Mouse (Mus musculus) limb, embryonic 12.5 days (tissue): ENCODE data around the gene Pptc7. TPM values are rescaled to one million over a fixed set of nuclear protein-coding genes. Genes with fewer than 3 reads are reported as not detected.

Source experiments
- ATAC-seq: fragments of 200-750 bp; cut with Nextera tagmentation; 2 replicates; pipeline ENCODE4 v1.8.0; 2017; ENCODE audit warnings: low read depth, moderate TSS enrichment; ENCODE audit not compliant: insufficient number of reproducible peaks, insufficient read depth, low FRiP score, low TSS enrichment
- H3K27ac ChIP-seq: fragments of 300-500 bp; sonication (generic); 2 replicates; pipeline ENCODE4 v1.5.1; 2016; ENCODE audit warnings: mild to moderate bottlenecking, moderate library complexity
- H3K27me3 ChIP-seq: fragments of 300-500 bp; sonication (generic); 2 replicates; pipeline ENCODE4 v1.6.1; 2016; ENCODE audit warnings: mild to moderate bottlenecking, moderate library complexity
- H3K36me3 ChIP-seq: fragments of 300-500 bp; sonication (generic); 2 replicates; pipeline ENCODE4 v1.6.1; 2016; ENCODE audit warnings: mild to moderate bottlenecking, moderate library complexity
- H3K4me1 ChIP-seq: fragments of 300-500 bp; sonication (generic); replicated peaks from 2 replicates; pipeline ENCODE4 v1.6.1; 2016
- H3K4me2 ChIP-seq: fragments of 300-500 bp; sonication (generic); 2 replicates; pipeline ENCODE4 v1.6.1; 2016; ENCODE audit warnings: mild to moderate bottlenecking, moderate library complexity
- H3K4me3 ChIP-seq: fragments of 300-500 bp; sonication (generic); replicated peaks from 2 replicates; pipeline ENCODE4 v1.5.1; 2016; ENCODE audit warnings: mild to moderate bottlenecking
- H3K9ac ChIP-seq: fragments of 300-500 bp; sonication (generic); replicated peaks from 2 replicates; pipeline ENCODE4 v1.6.1; 2016; ENCODE audit warnings: mild to moderate bottlenecking, moderate library complexity
- H3K9me3 ChIP-seq: fragments of 300-500 bp; sonication (generic); 2 replicates; pipeline ENCODE4 v1.6.1; 2016; ENCODE audit warnings: mild to moderate bottlenecking, moderate library complexity
- WGBS: fragments of 180-500 bp; shearing (Covaris S2); methylation state at CpG from one replicate; pipeline ENCODE4 v1.1.7; 2016; 5-methylcytosine and 5-hydroxymethylcytosine counted together
- polyA plus RNA-seq: library from polyadenylated mRNA; unstranded; fragments of >200 nt; fragmentation: Nextera tagmentation; extraction: Ambion mirVana; gene quantifications from 2 replicates; pipeline ENCODE4 v1.2.1, GENCODE M21; 2016

Gene Pptc7
- polyA plus RNA-seq, 1 experiment from 2014 or later: 10.1 TPM

DNA sequence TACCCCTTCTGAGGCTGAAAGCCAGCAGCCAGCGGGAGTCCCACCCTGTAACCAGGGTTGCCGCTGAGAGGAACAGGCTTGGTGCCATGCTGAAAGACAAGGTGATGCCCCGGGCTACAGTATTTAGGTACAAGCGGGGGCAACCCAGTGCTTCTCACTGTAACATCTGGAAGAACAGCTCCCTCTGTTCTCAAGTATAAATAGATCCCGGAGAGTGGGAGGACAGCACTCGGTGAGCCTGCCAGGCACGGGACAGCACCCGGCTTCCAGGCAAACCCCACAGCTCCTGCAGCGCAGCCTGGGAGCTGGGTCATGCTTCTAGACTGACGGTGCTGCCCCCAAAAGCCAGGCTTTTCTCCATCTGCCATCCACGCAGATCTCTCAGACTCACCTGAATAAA, 36.6 kb upstream of the Pptc7 start:
- no peak overlapping the region for H3K4me3 ChIP-seq
- H3K36me3 ChIP-seq: peaks cover 46% of the 10 kb centered on the region
- H3K4me2 ChIP-seq: no peak overlapping the region
- H3K9ac ChIP-seq: no peak overlapping the region
- H3K9me3 ChIP-seq: no peaks in the 10 kb centered on the region
- ATAC-seq: no peak
- WGBS: 86% methylated on average over 11 of the region's 11 CpGs
- H3K4me1 ChIP-seq: no peaks in the 10 kb centered on the region
- no peaks in the 10 kb centered on the region for H3K27me3 ChIP-seq
- no peak overlapping the region for H3K27ac ChIP-seq

DNA sequence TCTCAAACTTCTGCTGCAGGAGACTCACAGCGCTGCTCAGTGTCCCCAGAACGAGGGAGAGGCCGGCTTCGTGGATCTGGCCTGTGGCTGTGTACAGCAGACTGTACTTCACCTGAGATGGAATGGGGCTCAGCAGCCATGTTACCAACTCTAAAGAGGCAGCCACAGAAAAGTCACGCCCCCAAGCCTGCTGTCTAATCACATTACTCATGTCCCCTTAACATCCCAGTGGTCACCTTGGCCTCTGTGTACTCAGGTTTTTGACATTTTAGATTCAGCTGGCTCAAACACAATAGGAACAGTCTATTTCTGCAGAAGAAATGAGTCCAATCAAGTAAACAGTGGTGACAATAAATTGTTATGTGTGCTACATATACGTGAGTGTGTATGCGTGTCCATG, 36.2 kb upstream of the Pptc7 start:
- Histone ChIP-seq H3K27ac (no peak overlapping the region), H3K9me3 (no peaks in the 10 kb centered on the region), H3K9ac (no peak overlapping the region), H3K27me3 (no peaks in the 10 kb centered on the region), H3K4me3 (no peak overlapping the region), H3K4me2 (no peak overlapping the region), H3K4me1 (no peaks in the 10 kb centered on the region), H3K36me3 (peaks cover 50% of the 10 kb centered on the region)
- ATAC-seq: no peak
- WGBS: 92% methylated on average over 7 of the region's 7 CpGs

DNA sequence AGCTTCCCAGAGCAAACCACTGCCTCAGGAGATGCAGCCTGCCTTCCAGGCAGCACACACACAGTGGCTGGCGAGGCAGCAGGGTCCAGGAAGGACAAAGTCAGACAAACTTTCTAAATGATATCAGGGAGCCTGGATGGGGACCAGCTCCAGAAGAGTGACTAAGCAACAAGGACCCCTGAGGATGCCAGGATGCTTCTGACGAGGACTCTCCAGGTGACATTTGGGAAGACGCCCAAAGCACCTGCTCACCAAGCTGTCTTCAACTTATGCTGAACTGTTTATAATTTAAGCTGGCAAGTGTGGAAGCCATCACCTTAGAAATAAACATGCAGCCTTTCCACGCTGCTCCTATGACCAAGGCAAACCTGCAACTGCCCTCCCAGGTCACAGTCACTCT, 34.9 kb upstream of the Pptc7 start:
- H3K27ac ChIP-seq: no peak overlapping the region
- H3K9ac ChIP-seq: no peak overlapping the region
- 85% methylated on average over 4 of the region's 4 CpGs for WGBS
- ATAC-seq: no peak
- H3K4me3 ChIP-seq: no peak overlapping the region
- no peaks in the 10 kb centered on the region for H3K4me1 ChIP-seq
- H3K36me3 ChIP-seq: peaks cover 58% of the 10 kb centered on the region
- no peaks in the 10 kb centered on the region for H3K27me3 ChIP-seq
- H3K9me3 ChIP-seq: no peaks in the 10 kb centered on the region
- H3K4me2 ChIP-seq: no peak overlapping the region

DNA sequence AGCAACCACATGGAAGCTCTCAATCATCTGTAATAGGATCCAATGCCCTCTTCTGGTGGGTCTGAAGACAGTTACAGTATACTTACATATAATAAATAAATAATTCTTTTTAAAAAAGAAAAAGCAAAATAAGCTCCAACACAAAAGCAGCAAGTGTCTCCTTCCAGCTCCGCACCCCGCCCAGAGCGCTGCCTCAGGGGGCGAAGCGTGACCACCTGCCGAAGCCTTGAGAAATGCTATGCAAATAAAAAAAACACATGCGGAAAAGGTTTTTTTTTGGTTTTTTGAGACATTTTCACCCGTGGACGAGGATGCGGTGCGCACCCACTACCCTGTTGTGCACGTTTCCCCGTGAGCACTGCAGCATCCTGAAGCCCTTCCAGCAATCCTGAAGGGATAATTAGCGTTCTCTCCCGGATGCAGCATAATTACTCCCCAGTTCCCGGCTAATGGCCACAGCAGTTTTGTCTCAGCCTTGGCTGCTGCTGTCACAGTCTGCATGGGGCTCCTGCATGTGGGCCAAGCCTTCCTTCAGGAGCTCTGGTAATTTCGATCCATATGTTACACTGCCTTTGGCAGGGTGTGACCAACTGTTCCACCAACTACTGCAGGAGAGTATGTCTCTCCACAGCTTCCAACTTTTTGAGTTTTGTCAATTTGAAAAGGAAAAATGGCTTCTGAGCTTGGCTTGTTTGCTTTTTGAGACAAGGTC, 32.1 kb upstream of the Pptc7 start:
- H3K4me1 ChIP-seq: no peaks in the 10 kb centered on the region
- H3K4me3 ChIP-seq: no peak overlapping the region
- WGBS: 76% methylated on average over 17 of the region's 17 CpGs
- no peak overlapping the region for H3K4me2 ChIP-seq
- no peak overlapping the region for H3K27ac ChIP-seq
- H3K36me3 ChIP-seq: peaks cover 81% of the 10 kb centered on the region
- no peaks in the 10 kb centered on the region for H3K27me3 ChIP-seq
- no peaks in the 10 kb centered on the region for H3K9me3 ChIP-seq
- H3K9ac ChIP-seq: no peak overlapping the region
- no peak for ATAC-seq

GRCm38 (mm10) chr5:122258027-122258741, 26.0 kb upstream of the Pptc7 start:
- Histone ChIP-seq H3K36me3 (peaks cover 71% of the 10 kb centered on the region), H3K27ac (no peak overlapping the region), H3K4me2 (no peak overlapping the region), H3K4me1 (peaks cover 3% of the 10 kb centered on the region; the same call in 1 of the 2 replicates), H3K27me3 (no peaks in the 10 kb centered on the region), H3K9me3 (no peaks in the 10 kb centered on the region), H3K4me3 (no peak overlapping the region), H3K9ac (no peak overlapping the region)
- no peak for ATAC-seq
- 79% methylated on average over 6 of the region's 6 CpGs for WGBS

DNA sequence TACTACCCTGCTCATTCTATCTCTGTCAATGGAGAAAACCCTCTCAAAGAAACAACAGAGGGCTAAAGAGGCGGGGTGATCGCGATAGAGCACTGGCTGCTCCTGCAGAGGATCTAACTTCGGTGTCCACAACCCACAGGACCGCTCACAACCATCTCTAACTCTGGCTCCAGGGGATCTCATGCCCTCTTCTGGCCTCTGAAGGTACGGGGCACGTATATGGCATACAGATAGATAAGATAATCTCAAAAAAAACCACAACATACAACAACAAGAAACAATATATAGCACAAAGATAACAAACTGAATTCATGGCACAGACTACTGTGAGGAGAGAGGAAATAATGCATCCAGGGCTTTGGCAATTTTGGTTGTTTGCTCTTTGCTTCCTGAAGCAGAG, 22.1 kb upstream of the Pptc7 start:
- no peak overlapping the region for H3K4me3 ChIP-seq
- ATAC-seq: no peak
- H3K4me1 ChIP-seq: peaks cover 9% of the 10 kb centered on the region; the same call in 1 of the 2 replicates
- peaks cover 36% of the 10 kb centered on the region for H3K36me3 ChIP-seq
- no peak overlapping the region for H3K4me2 ChIP-seq
- H3K27ac ChIP-seq: no peak overlapping the region
- H3K9ac ChIP-seq: no peak overlapping the region
- no peaks in the 10 kb centered on the region for H3K27me3 ChIP-seq
- WGBS: 66% methylated on average over 7 of the region's 7 CpGs
- H3K9me3 ChIP-seq: no peaks in the 10 kb centered on the region

- Histone ChIP-seq H3K27me3 (no peaks in the 10 kb centered on the region), H3K4me2 (peak within 1 kb of the TSS; percentile 72), H3K4me1 (peaks cover 9% of the 10 kb centered on the region; the same call in 1 of the 2 replicates), H3K36me3 (peaks cover 16% of the 10 kb centered on the region; the same call in 1 of the 2 replicates), H3K4me3 (peak within 1 kb of the TSS; percentile 87), H3K9ac (peak within 1 kb of the TSS; percentile 74), H3K9me3 (no peaks in the 10 kb centered on the region), H3K27ac (0 out of 2 replicates have a peak within 1 kb of the TSS, but pooled peaks have one; percentile 29)
- ATAC-seq: peak; percentile 96
- WGBS: 2% methylated on average over 49 of the region's 49 CpGs
These were observed 19.9 kb upstream of the Pptc7 start, which contains the start of gene Tctn1 for GRCm38 (mm10) chr5:122263933-122264905. Gene Tctn1 (minus strand): TSS chr5:122264460.

- Histone ChIP-seq H3K4me1 (peaks cover 9% of the 10 kb centered on the region; the same call in 1 of the 2 replicates), H3K27me3 (no peaks in the 10 kb centered on the region), H3K9me3 (no peaks in the 10 kb centered on the region), H3K9ac (no peak overlapping the region), H3K4me3 (no peak overlapping the region), H3K4me2 (peak overlapping the region; percentile 72; the same call in 1 of the 2 replicates), H3K27ac (no peak overlapping the region), H3K36me3 (peaks cover 7% of the 10 kb centered on the region; the same call in 1 of the 2 replicates)
- ATAC-seq: no peak
- 74% methylated on average over 3 of the region's 3 CpGs for WGBS
These were observed 19.0 kb upstream of the Pptc7 start for GRCm38 (mm10) chr5:122265187-122265586.

DNA sequence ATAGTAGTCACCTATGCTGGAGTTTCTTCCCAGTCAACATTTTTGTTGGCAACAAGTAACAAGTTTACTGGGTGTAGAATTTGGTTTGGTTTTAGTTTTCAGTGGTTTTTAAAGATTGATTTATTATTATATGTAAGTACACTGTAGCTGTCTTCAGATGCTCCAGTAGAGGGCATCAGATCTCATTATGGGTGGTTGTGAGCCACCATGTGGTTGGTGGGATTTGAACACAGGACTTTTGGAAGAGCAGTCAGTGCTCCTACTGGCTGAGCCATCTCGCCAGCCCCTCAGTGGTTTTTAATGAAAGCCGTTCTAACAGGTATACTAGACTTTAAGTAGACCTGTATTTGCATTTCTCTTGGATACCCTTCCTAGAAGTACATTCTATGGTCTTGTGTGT, 18.2 kb upstream of the Pptc7 start:
- 86% methylated on average over 2 of the region's 2 CpGs for WGBS
- ATAC-seq: no peak

GRCm38 (mm10) chr5:122267136-122267535, 17.0 kb upstream of the Pptc7 start:
- H3K27ac ChIP-seq: no peak overlapping the region
- no peaks in the 10 kb centered on the region for H3K27me3 ChIP-seq
- H3K9ac ChIP-seq: no peak overlapping the region
- no peak for ATAC-seq
- H3K4me3 ChIP-seq: no peak overlapping the region
- H3K4me1 ChIP-seq: peaks cover 9% of the 10 kb centered on the region; the same call in 1 of the 2 replicates
- no peaks in the 10 kb centered on the region for H3K9me3 ChIP-seq
- 72% methylated on average over 7 of the region's 7 CpGs for WGBS
- no peak overlapping the region for H3K4me2 ChIP-seq
- no peaks in the 10 kb centered on the region for H3K36me3 ChIP-seq

More for the DNA sequence above, 18.2 kb upstream of the Pptc7 start:
- no peak overlapping the region for H3K27ac ChIP-seq
- peaks cover 2% of the 10 kb centered on the region; the same call in 1 of the 2 replicates for H3K36me3 ChIP-seq
- H3K4me1 ChIP-seq: peaks cover 9% of the 10 kb centered on the region; the same call in 1 of the 2 replicates
- H3K27me3 ChIP-seq: no peaks in the 10 kb centered on the region
- H3K4me3 ChIP-seq: no peak overlapping the region
- no peak overlapping the region for H3K9ac ChIP-seq
- no peaks in the 10 kb centered on the region for H3K9me3 ChIP-seq
- no peak overlapping the region for H3K4me2 ChIP-seq
